Mouse (Mus musculus): ENCODE measurements around the gene Tnik. TPM values are rescaled to one million over a fixed set of nuclear protein-coding genes. Genes with fewer than 3 reads are reported as not detected.

Tnik gene
- polyA plus RNA-seq, 1 experiment from 2014 or later, result 13.8 TPM

- Histone ChIP-seq H3K4me3 (no peak overlapping the region), H3K9me3 (no peaks in the 10 kb centered on the region), H3K27me3 (no peaks in the 10 kb centered on the region), H3K36me3 (no peaks in the 10 kb centered on the region), H3K4me2 (peak overlapping the region; percentile 7; the same call in 1 of the 2 replicates), H3K27ac (peak overlapping the region; percentile 68), H3K4me1 (peaks cover 26% of the 10 kb centered on the region), H3K9ac (no peak overlapping the region)
- no peak for ATAC-seq (ENCODE audit: insufficient number of reproducible peaks, insufficient read depth, low FRiP score, low TSS enrichment, low read depth)
- WGBS, result 33% methylated on average over 9 of the region's 9 CpGs
Observed at GRCm38 (mm10) chr3:28554934-28555333, 291.9 kb downstream of the Tnik start.

GRCm38 (mm10) chr3:28555795-28556570 is 293.0 kb downstream of the Tnik start:
- Histone ChIP-seq H3K4me2 (no peak overlapping the region), H3K9ac (no peak overlapping the region), H3K4me1 (peaks cover 26% of the 10 kb centered on the region), H3K27me3 (no peaks in the 10 kb centered on the region), H3K9me3 (no peaks in the 10 kb centered on the region), H3K27ac (peak overlapping the region; percentile 68), H3K4me3 (no peak overlapping the region), H3K36me3 (no peaks in the 10 kb centered on the region)
- 57% methylated on average over 7 of the region's 7 CpGs for WGBS
- ATAC-seq (ENCODE audit: insufficient number of reproducible peaks, insufficient read depth, low FRiP score, low TSS enrichment, low read depth), result no peak

- no peak overlapping the region for H3K4me2 ChIP-seq
- ATAC-seq (ENCODE audit: insufficient number of reproducible peaks, insufficient read depth, low FRiP score, low TSS enrichment, low read depth), result no peak
- no peaks in the 10 kb centered on the region for H3K27me3 ChIP-seq
- no peak overlapping the region for H3K27ac ChIP-seq
- peaks cover 29% of the 10 kb centered on the region for H3K4me1 ChIP-seq
- no peaks in the 10 kb centered on the region for H3K9me3 ChIP-seq
- H3K4me3 ChIP-seq, result no peak overlapping the region
- no peaks in the 10 kb centered on the region for H3K36me3 ChIP-seq
- WGBS, result 40% methylated on average over 4 of the region's 4 CpGs
- H3K9ac ChIP-seq, result no peak overlapping the region
Observed at GRCm38 (mm10) chr3:28558328-28558871, 295.4 kb downstream of the Tnik start.

GRCm38 (mm10) chr3:28561408-28561807 is 298.4 kb downstream of the Tnik start:
- H3K9me3 ChIP-seq, result 0 out of 2 replicates have a peak, but pooled peaks cover 3% of the 10 kb centered on the region
- no peaks in the 10 kb centered on the region for H3K36me3 ChIP-seq
- no peak for ATAC-seq (ENCODE audit: insufficient number of reproducible peaks, insufficient read depth, low FRiP score, low TSS enrichment, low read depth)
- no peak overlapping the region for H3K4me2 ChIP-seq
- no peak overlapping the region for H3K4me3 ChIP-seq
- WGBS, result 71% methylated on average over 4 of the region's 4 CpGs
- no peak overlapping the region for H3K9ac ChIP-seq
- H3K27ac ChIP-seq, result no peak overlapping the region
- H3K27me3 ChIP-seq, result no peaks in the 10 kb centered on the region
- H3K4me1 ChIP-seq, result peaks cover 13% of the 10 kb centered on the region

- Histone ChIP-seq H3K4me2 (no peak overlapping the region), H3K9me3 (0 out of 2 replicates have a peak, but pooled peaks cover 4% of the 10 kb centered on the region), H3K4me1 (peaks cover 13% of the 10 kb centered on the region), H3K9ac (no peak overlapping the region), H3K27ac (no peak overlapping the region), H3K27me3 (no peaks in the 10 kb centered on the region), H3K36me3 (no peaks in the 10 kb centered on the region), H3K4me3 (no peak overlapping the region)
- no peak for ATAC-seq (ENCODE audit: insufficient number of reproducible peaks, insufficient read depth, low FRiP score, low TSS enrichment, low read depth)
- WGBS, result 59% methylated on average over 10 of the region's 10 CpGs
Observed at GRCm38 (mm10) chr3:28562612-28563332, 299.8 kb downstream of the Tnik start.

GRCm38 (mm10) chr3:28564370-28565357 is 301.6 kb downstream of the Tnik start:
- WGBS, result 80% methylated on average over 12 of the region's 12 CpGs
- no peak for ATAC-seq (ENCODE audit: insufficient number of reproducible peaks, insufficient read depth, low FRiP score, low TSS enrichment, low read depth)
- Histone ChIP-seq H3K9ac (no peak overlapping the region), H3K4me2 (no peak overlapping the region), H3K36me3 (no peaks in the 10 kb centered on the region), H3K4me1 (0 out of 2 replicates have a peak, but pooled peaks cover 3% of the 10 kb centered on the region), H3K4me3 (no peak overlapping the region), H3K27me3 (no peaks in the 10 kb centered on the region), H3K9me3 (0 out of 2 replicates have a peak, but pooled peaks cover 4% of the 10 kb centered on the region), H3K27ac (no peak overlapping the region)

GRCm38 (mm10) chr3:28577301-28577700 is 314.3 kb downstream of the Tnik start:
- peak overlapping the region; percentile 20 for H3K4me3 ChIP-seq
- ATAC-seq (ENCODE audit: insufficient number of reproducible peaks, insufficient read depth, low FRiP score, low TSS enrichment, low read depth), result no peak
- H3K4me2 ChIP-seq, result peak overlapping the region; percentile 49
- WGBS, result 22% methylated on average over 15 of the region's 15 CpGs
- no peaks in the 10 kb centered on the region for H3K27me3 ChIP-seq
- no peak overlapping the region for H3K27ac ChIP-seq
- no peaks in the 10 kb centered on the region for H3K9me3 ChIP-seq
- H3K9ac ChIP-seq, result 0 out of 2 replicates have a peak overlapping the region, but pooled peaks have one; percentile 36
- peaks cover 7% of the 10 kb centered on the region for H3K4me1 ChIP-seq
- H3K36me3 ChIP-seq, result no peaks in the 10 kb centered on the region

- WGBS, result 90% methylated on average over 18 of the region's 18 CpGs
- Histone ChIP-seq H3K27ac (no peak overlapping the region), H3K4me1 (peaks cover 7% of the 10 kb centered on the region), H3K27me3 (no peaks in the 10 kb centered on the region), H3K36me3 (no peaks in the 10 kb centered on the region), H3K9me3 (no peaks in the 10 kb centered on the region), H3K4me2 (no peak overlapping the region), H3K4me3 (no peak overlapping the region), H3K9ac (no peak overlapping the region)
- ATAC-seq (ENCODE audit: insufficient number of reproducible peaks, insufficient read depth, low FRiP score, low TSS enrichment, low read depth), result no peak
Observed at GRCm38 (mm10) chr3:28578950-28579615, 316.1 kb downstream of the Tnik start.

GRCm38 (mm10) chr3:28585750-28586465 is 322.9 kb downstream of the Tnik start:
- no peak for ATAC-seq (ENCODE audit: insufficient number of reproducible peaks, insufficient read depth, low FRiP score, low TSS enrichment, low read depth)
- Histone ChIP-seq H3K27ac (no peak overlapping the region), H3K9me3 (no peaks in the 10 kb centered on the region), H3K36me3 (no peaks in the 10 kb centered on the region), H3K27me3 (no peaks in the 10 kb centered on the region), H3K4me3 (no peak overlapping the region), H3K9ac (no peak overlapping the region), H3K4me1 (no peaks in the 10 kb centered on the region), H3K4me2 (no peak overlapping the region)
- WGBS, result 86% methylated on average over 9 of the region's 9 CpGs

- Histone ChIP-seq H3K9ac (no peak overlapping the region), H3K36me3 (no peaks in the 10 kb centered on the region), H3K9me3 (no peaks in the 10 kb centered on the region), H3K4me3 (no peak overlapping the region), H3K27ac (no peak overlapping the region), H3K27me3 (no peaks in the 10 kb centered on the region), H3K4me2 (no peak overlapping the region), H3K4me1 (peaks cover 9% of the 10 kb centered on the region)
- no peak for ATAC-seq (ENCODE audit: insufficient number of reproducible peaks, insufficient read depth, low FRiP score, low TSS enrichment, low read depth)
- 87% methylated on average over 5 of the region's 5 CpGs for WGBS
Observed at GRCm38 (mm10) chr3:28587808-28588207, 324.8 kb downstream of the Tnik start.
